Mouse (Mus musculus): ENCODE data around the gene Cox6a1. TPM values are rescaled to one million over a fixed set of nuclear protein-coding genes. Genes with fewer than 3 reads are reported as not detected.

Gene Cox6a1
- polyA plus RNA-seq, 1 experiment from 2014 or later, result 1,178 TPM

DNA sequence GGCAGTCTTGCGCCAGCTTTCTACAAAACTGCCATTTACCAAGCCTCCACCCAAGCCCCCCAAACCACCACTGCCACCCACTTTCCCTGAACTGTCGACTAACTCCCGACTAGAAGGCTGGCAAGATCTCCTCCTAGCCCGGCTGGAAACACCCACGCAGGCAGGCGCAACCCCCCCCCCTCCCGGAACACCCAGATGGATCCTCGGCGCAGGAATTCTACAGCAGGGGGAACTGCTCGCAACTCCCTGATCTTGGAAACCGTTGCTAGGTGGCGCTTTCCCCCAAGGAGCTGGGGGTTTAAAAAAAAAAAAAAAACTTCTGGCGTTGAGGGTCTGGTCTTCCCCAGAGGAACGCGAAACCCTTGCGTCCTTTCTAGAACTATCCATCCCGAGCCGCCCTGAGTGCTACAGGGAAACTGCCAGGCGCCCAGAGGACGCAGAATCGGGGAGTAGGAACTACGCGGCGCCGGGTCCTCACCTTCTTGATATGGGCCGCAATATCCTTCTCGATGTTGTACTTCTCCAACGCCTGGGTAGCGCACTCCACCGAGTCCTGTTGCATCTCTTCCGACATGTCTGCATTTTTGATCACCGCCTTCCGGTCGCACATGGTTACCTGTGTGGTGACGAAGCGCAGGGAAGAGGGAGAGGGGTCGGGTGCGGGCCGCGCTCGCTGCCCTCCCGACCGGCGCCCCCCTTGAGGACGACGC lies 48.6 kb downstream of the Cox6a1 start:
- Histone ChIP-seq H3K9me3 (ENCODE audit: control insufficient read depth, low read length) (no peaks in the 10 kb centered on the region), H3K27me3 (replicated peaks; ENCODE audit: control insufficient read depth, insufficient read depth, low read length) (no peaks in the 10 kb centered on the region), H3K27ac (ENCODE audit: low read depth) (peak overlapping the region; percentile 88), H3K9ac (ENCODE audit: low read length) (peak overlapping the region; percentile 81), H3K36me3 (ENCODE audit: control insufficient read depth, insufficient read depth, low read length) (peaks cover 41% of the 10 kb centered on the region), H3K4me3 (ENCODE audit: low read depth, low read length) (peak overlapping the region; percentile 92), H3K4me1 (replicated peaks; ENCODE audit: control insufficient read depth, insufficient read depth, low read length) (peaks cover 22% of the 10 kb centered on the region), H3K4me2 (ENCODE audit: low read length) (peak overlapping the region; percentile 69)
- ATAC-seq (replicated peaks; ENCODE audit: low FRiP score, low TSS enrichment, low read depth) (peak; percentile 0), DNase-seq (ENCODE audit: low spot score) (peak; percentile 89)
- 1% methylated on average over 46 of the region's 46 CpGs for WGBS

DNA sequence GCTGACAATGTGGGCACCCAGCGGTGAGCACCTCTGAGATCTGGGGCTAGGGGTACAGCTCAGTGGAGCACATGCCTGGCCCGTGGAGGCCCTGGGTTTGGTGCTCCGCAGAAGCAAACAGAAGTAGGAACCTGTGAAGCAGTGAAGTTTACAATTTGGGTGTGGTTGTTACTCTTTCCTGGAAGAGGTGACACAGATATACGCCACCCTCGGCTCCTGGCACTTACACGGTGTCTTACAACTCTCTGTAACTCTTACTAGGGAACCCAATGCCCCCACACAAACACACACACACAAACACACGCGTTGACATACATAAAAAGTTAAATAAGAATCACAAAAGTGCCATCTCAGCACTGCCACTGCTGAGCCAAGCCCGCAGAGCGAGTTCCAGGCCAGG lies 52.4 kb downstream of the Cox6a1 start:
- DNase-seq (ENCODE audit: low spot score) (no peak), ATAC-seq (replicated peaks; ENCODE audit: low FRiP score, low TSS enrichment, low read depth) (no peak)
- Histone ChIP-seq H3K27ac (ENCODE audit: low read depth) (no peak overlapping the region), H3K4me3 (ENCODE audit: low read depth, low read length) (no peak overlapping the region), H3K4me2 (ENCODE audit: low read length) (no peak overlapping the region), H3K9ac (ENCODE audit: low read length) (no peak overlapping the region), H3K27me3 (replicated peaks; ENCODE audit: control insufficient read depth, insufficient read depth, low read length) (no peaks in the 10 kb centered on the region), H3K4me1 (replicated peaks; ENCODE audit: control insufficient read depth, insufficient read depth, low read length) (peaks cover 16% of the 10 kb centered on the region), H3K36me3 (ENCODE audit: control insufficient read depth, insufficient read depth, low read length) (peaks cover 51% of the 10 kb centered on the region), H3K9me3 (ENCODE audit: control insufficient read depth, low read length) (no peaks in the 10 kb centered on the region)
- 71% methylated on average over 10 of the region's 10 CpGs for WGBS

Other genes starting within 250 kb of the Cox6a1 start
- gene Acads, start 229.6 kb downstream of the Cox6a1 start, polyA plus RNA-seq (2014; fragmentation: Nextera tagmentation; extraction: Ambion mirVana), result 53.3 and 57.3 TPM in 2 replicates
- gene Unc119b, start 214.0 kb downstream of the Cox6a1 start, polyA plus RNA-seq (2014; fragmentation: Nextera tagmentation; extraction: Ambion mirVana), result 30.6 and 31.0 TPM in 2 replicates
- 70.5 and 71.6 TPM in 2 replicates for gene Mlec, start 190.8 kb downstream of the Cox6a1 start, polyA plus RNA-seq (2014; fragmentation: Nextera tagmentation; extraction: Ambion mirVana)
- gene Cabp1, start 154.6 kb downstream of the Cox6a1 start, polyA plus RNA-seq (2014; fragmentation: Nextera tagmentation; extraction: Ambion mirVana), result 1.2 and 1.3 TPM in 2 replicates
- gene Pop5, start 113.1 kb downstream of the Cox6a1 start, polyA plus RNA-seq (2014; fragmentation: Nextera tagmentation; extraction: Ambion mirVana), result 134 and 140 TPM in 2 replicates
- gene Rnf10, start 76.1 kb downstream of the Cox6a1 start, polyA plus RNA-seq (2014; fragmentation: Nextera tagmentation; extraction: Ambion mirVana), result 67.5 and 69.6 TPM in 2 replicates
- gene Coq5, start 69.3 kb downstream of the Cox6a1 start, polyA plus RNA-seq (2014; fragmentation: Nextera tagmentation; extraction: Ambion mirVana), result 54.4 and 57.6 TPM in 2 replicates
- 1,564 and 1,605 TPM in 2 replicates for gene Dynll1, start 48.0 kb downstream of the Cox6a1 start, polyA plus RNA-seq (2014; fragmentation: Nextera tagmentation; extraction: Ambion mirVana)
- 226 and 231 TPM in 2 replicates for gene Srsf9, start 21.8 kb downstream of the Cox6a1 start, polyA plus RNA-seq (2014; fragmentation: Nextera tagmentation; extraction: Ambion mirVana)
- gene Gatc, start 7.8 kb downstream of the Cox6a1 start, polyA plus RNA-seq (2014; fragmentation: Nextera tagmentation; extraction: Ambion mirVana), result 33.7 and 40.2 TPM in 2 replicates
- gene Triap1, start 7.8 kb downstream of the Cox6a1 start, polyA plus RNA-seq (2014; fragmentation: Nextera tagmentation; extraction: Ambion mirVana), result 59.8 and 65.9 TPM in 2 replicates
- 16.0 and 16.5 TPM in 2 replicates for gene Msi1, start 80.6 kb upstream of the Cox6a1 start, polyA plus RNA-seq (2014; fragmentation: Nextera tagmentation; extraction: Ambion mirVana)
- 5.0 and 6.3 TPM in 2 replicates for gene Pla2g1b, start 117.3 kb upstream of the Cox6a1 start, polyA plus RNA-seq (2014; fragmentation: Nextera tagmentation; extraction: Ambion mirVana)
- gene Sirt4, start 135.7 kb upstream of the Cox6a1 start, polyA plus RNA-seq (2014; fragmentation: Nextera tagmentation; extraction: Ambion mirVana), result 15.2 and 21.5 TPM in 2 replicates
- gene Pxn, start 157.7 kb upstream of the Cox6a1 start, polyA plus RNA-seq (2014; fragmentation: Nextera tagmentation; extraction: Ambion mirVana), result 16.8 and 19.3 TPM in 2 replicates
- 2,116 and 2,150 TPM in 2 replicates for gene Rplp0, start 210.5 kb upstream of the Cox6a1 start, polyA plus RNA-seq (2014; fragmentation: Nextera tagmentation; extraction: Ambion mirVana)
- 43.6 and 44.8 TPM in 2 replicates for gene Gcn1l1, start 216.3 kb upstream of the Cox6a1 start, polyA plus RNA-seq (2014; fragmentation: Nextera tagmentation; extraction: Ambion mirVana)